8 mouse cellular contexts compared by ENCODE assay signal in the genomic region with DNA sequence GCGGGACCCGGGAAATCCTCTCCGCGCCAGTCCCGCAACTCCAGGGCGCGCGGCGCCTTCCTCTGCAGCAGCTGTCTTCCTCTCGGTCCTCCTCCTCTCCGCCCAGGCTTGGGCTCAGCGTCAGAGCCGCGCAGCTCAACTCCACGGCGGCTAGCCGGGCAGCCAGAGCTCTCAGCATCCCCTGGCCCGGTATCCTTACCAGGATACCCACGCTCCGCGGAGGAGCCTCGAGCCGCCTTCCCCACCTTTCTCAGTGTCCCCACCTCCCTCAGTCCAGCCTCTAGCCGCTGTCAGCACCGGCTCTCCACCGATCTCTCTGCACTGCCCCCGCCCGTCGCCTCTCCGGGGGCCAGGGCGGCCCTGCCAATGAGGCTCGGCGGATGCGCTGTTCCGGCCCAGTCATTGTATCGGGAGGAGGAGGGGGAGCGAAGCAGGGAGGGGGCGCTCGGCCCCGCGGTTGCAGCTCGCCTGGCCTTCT. TPM values are rescaled to one million over a fixed set of nuclear protein-coding genes. Genes with fewer than 3 reads are reported as not detected.
DNase-seq lines count a peak whose midpoint lies in the region; ATAC-seq and TF ChIP-seq lines count a peak whose summit lies in the region.

Gene Frmd4b, minus strand, starts transcription at position 276 of the 478 bp plus-strand sequence.

- DNase-seq in urinary bladder, adult 2 months (ENCODE audit: low spot score), result peak; percentile 45
- DNase-seq in urinary bladder, postnatal 10 days (ENCODE audit: low spot score), result no peak
- peak; percentile 94 for DNase-seq in midbrain, embryonic 14.5 days
- DNase-seq in telencephalon, adult 2 months (ENCODE audit: low read depth, low spot score), result peak; percentile 39

- peak within 1 kb of the TSS; percentile 96 for H3K4me2 ChIP-seq in heart, embryonic 11.5 days
- H3K4me2 ChIP-seq in kidney, embryonic 14.5 days (replicated peaks; ENCODE audit: low read depth, low read length), result peak within 1 kb of the TSS; percentile 89
- peak within 1 kb of the TSS; percentile 79 for H3K4me2 ChIP-seq in limb, embryonic 12.5 days
- H3K4me2 ChIP-seq in midbrain, embryonic 14.5 days (ENCODE audit: low read length), result peak within 1 kb of the TSS; percentile 56

- peak; percentile 77 for ATAC-seq in heart, embryonic 11.5 days (replicated peaks; ENCODE audit: insufficient number of reproducible peaks, low FRiP score, low TSS enrichment)
- peak; percentile 89 for ATAC-seq in kidney, embryonic 14.5 days (ENCODE audit: low FRiP score, low TSS enrichment)
- ATAC-seq in limb, embryonic 12.5 days (ENCODE audit: insufficient number of reproducible peaks, insufficient read depth, low FRiP score, low TSS enrichment, low read depth), result peak; percentile 87
- ATAC-seq in midbrain, embryonic 14.5 days (ENCODE audit: low FRiP score, low TSS enrichment), result peak; percentile 95

- WGBS in heart, embryonic 11.5 days (ENCODE audit: insufficient replicate concordance), result under 1% methylated on average over 42 of the region's 42 CpGs
- under 1% methylated on average over 42 of the region's 42 CpGs for WGBS in kidney, embryonic 14.5 days
- under 1% methylated on average over 42 of the region's 42 CpGs for WGBS in limb, embryonic 12.5 days
- under 1% methylated on average over 42 of the region's 42 CpGs for WGBS in midbrain, embryonic 14.5 days

- H3K36me3 ChIP-seq in heart, embryonic 11.5 days (ENCODE audit: control insufficient read depth, insufficient read depth, low read length), result no peaks in the 10 kb centered on the region
- H3K36me3 ChIP-seq in kidney, embryonic 14.5 days (ENCODE audit: control insufficient read depth, insufficient read depth, low read length), result no peaks in the 10 kb centered on the region
- no peaks in the 10 kb centered on the region for H3K36me3 ChIP-seq in limb, embryonic 12.5 days
- no peaks in the 10 kb centered on the region for H3K36me3 ChIP-seq in midbrain, embryonic 14.5 days (ENCODE audit: control insufficient read depth, insufficient read depth, low read length)

- TF ChIP-seq POLR2A in embryonic fibroblast, embryonic 13.5 days (IDR thresholded peaks at IDR 0.05; ENCODE audit: low read depth, low read length), result no peak

- TF ChIP-seq CTCF in embryonic fibroblast, embryonic 13.5 days (IDR thresholded peaks at IDR 0.05; ENCODE audit: borderline replicate concordance, insufficient read depth, low read length), result no peak

- H3K9ac ChIP-seq in heart, embryonic 11.5 days (ENCODE audit: low read depth, low read length), result peak within 1 kb of the TSS; percentile 67
- H3K9ac ChIP-seq in kidney, embryonic 14.5 days (ENCODE audit: low read depth, low read length), result peak within 1 kb of the TSS; percentile 59
- H3K9ac ChIP-seq in limb, embryonic 12.5 days (replicated peaks), result peak within 1 kb of the TSS; percentile 67
- H3K9ac ChIP-seq in midbrain, embryonic 14.5 days (replicated peaks; ENCODE audit: low read length), result peak within 1 kb of the TSS; percentile 79

- H3K27ac ChIP-seq in embryonic fibroblast, embryonic 13.5 days (ENCODE audit: insufficient read depth, low read length), result no peak within 1 kb of the TSS
- peak within 1 kb of the TSS; percentile 50 for H3K27ac ChIP-seq in heart, embryonic 11.5 days (ENCODE audit: low read depth, low read length)
- H3K27ac ChIP-seq in kidney, embryonic 14.5 days (ENCODE audit: low read depth, low read length), result peak within 1 kb of the TSS; percentile 9; the same call in 1 of the 2 replicates
- H3K27ac ChIP-seq in limb, embryonic 12.5 days, result peak within 1 kb of the TSS; percentile 59; the same call in 1 of the 2 replicates
- peak within 1 kb of the TSS; percentile 94 for H3K27ac ChIP-seq in midbrain, embryonic 14.5 days (replicated peaks; ENCODE audit: low read depth, low read length)

- H3K27me3 ChIP-seq in heart, embryonic 11.5 days (ENCODE audit: control insufficient read depth, insufficient read depth, low read length), result no peaks in the 10 kb centered on the region
- H3K27me3 ChIP-seq in kidney, embryonic 14.5 days (ENCODE audit: control insufficient read depth, insufficient read depth, low read length), result peaks cover 3% of the 10 kb centered on the region; the same call in 1 of the 2 replicates
- H3K27me3 ChIP-seq in limb, embryonic 12.5 days, result peaks cover 33% of the 10 kb centered on the region
- no peaks in the 10 kb centered on the region for H3K27me3 ChIP-seq in midbrain, embryonic 14.5 days (ENCODE audit: control insufficient read depth, insufficient read depth, low read length)

- H3K9me3 ChIP-seq in heart, embryonic 11.5 days (replicated peaks; ENCODE audit: control insufficient read depth, low read length), result no peaks in the 10 kb centered on the region
- no peaks in the 10 kb centered on the region for H3K9me3 ChIP-seq in kidney, embryonic 14.5 days (ENCODE audit: control insufficient read depth, low read length)
- no peaks in the 10 kb centered on the region for H3K9me3 ChIP-seq in limb, embryonic 12.5 days
- H3K9me3 ChIP-seq in midbrain, embryonic 14.5 days (ENCODE audit: control insufficient read depth, low read length), result no peaks in the 10 kb centered on the region

- peaks cover 3% of the 10 kb centered on the region; the same call in 1 of the 2 replicates for H3K4me1 ChIP-seq in embryonic fibroblast, embryonic 13.5 days (ENCODE audit: control insufficient read depth, insufficient read depth, low read length)
- peaks cover 7% of the 10 kb centered on the region for H3K4me1 ChIP-seq in heart, embryonic 11.5 days (ENCODE audit: control insufficient read depth, insufficient read depth, low read length)
- peaks cover 3% of the 10 kb centered on the region for H3K4me1 ChIP-seq in kidney, embryonic 14.5 days (ENCODE audit: control insufficient read depth, insufficient read depth, low read length)
- H3K4me1 ChIP-seq in limb, embryonic 12.5 days (replicated peaks), result peaks cover 14% of the 10 kb centered on the region
- H3K4me1 ChIP-seq in midbrain, embryonic 14.5 days (ENCODE audit: control insufficient read depth, insufficient read depth, low read length), result peaks cover 22% of the 10 kb centered on the region

- H3K4me3 ChIP-seq in embryonic fibroblast, embryonic 13.5 days (ENCODE audit: insufficient read depth, low read length), result peak within 1 kb of the TSS; percentile 66
- H3K4me3 ChIP-seq in heart, embryonic 11.5 days (ENCODE audit: low read depth, low read length), result peak within 1 kb of the TSS; percentile 73
- peak within 1 kb of the TSS; percentile 71 for H3K4me3 ChIP-seq in kidney, embryonic 14.5 days (ENCODE audit: low read length)
- H3K4me3 ChIP-seq in limb, embryonic 12.5 days (replicated peaks), result peak within 1 kb of the TSS; percentile 71
- peak within 1 kb of the TSS; percentile 73 for H3K4me3 ChIP-seq in midbrain, embryonic 14.5 days (replicated peaks; ENCODE audit: low read depth, low read length)

RNA-seq across cellular contexts. Expression of gene Frmd4b, which starts in this region (rescaled TPM):
- 26.8 and 28.5 TPM in 2 replicates for polyA plus RNA-seq in urinary bladder, adult 2 months (2012; rRNA removed)
- polyA plus RNA-seq in embryonic fibroblast, embryonic 13.5 days (2011; ENCODE audit: insufficient read length, low read depth, missing spikeins), result 0.28 and 0.88 TPM in 2 replicates
- polyA plus RNA-seq in heart, embryonic 11.5 days (2014; fragmentation: Nextera tagmentation; extraction: Ambion mirVana), result 29.3 and 29.7 TPM in 2 replicates
- 9.7 and 13.7 TPM in 2 replicates for polyA plus RNA-seq in kidney, embryonic 14.5 days (2014; fragmentation: Nextera tagmentation; extraction: Ambion mirVana)
- 12.9 and 13.0 TPM in 2 replicates for polyA plus RNA-seq in limb, embryonic 12.5 days (2016; fragmentation: Nextera tagmentation; extraction: Ambion mirVana)
- polyA plus RNA-seq in midbrain, embryonic 14.5 days (2014; fragmentation: Nextera tagmentation; extraction: Ambion mirVana), result 15.3 and 21.7 TPM in 2 replicates
